Mouse (Mus musculus): ENCODE results near the gene Zbp1.

DNA sequence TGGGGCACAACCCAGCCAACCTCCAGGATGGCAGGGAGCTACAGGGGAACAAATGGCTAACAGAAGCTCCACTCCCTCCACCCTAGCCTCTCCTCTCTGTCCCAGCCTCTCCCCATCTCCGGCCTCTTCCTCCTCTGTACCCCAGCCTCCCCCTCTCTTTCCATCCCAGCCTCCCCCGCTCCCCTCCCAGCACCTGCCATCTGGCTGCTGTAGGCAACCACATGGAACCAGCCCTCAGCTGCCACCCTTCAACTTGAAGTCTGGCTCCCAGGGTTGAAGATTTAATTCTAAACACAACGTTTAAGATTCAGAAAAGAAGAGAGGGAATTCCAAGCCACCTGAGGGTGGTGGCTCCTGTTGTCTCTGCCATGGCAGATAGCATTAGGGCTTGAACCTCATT, 30.7 kb upstream of the Zbp1 start:
- no peak for TF ChIP-seq CTCF (IDR thresholded peaks at IDR 0.05; ENCODE audit: control insufficient read depth, insufficient read depth, low read length)
- no peak for TF ChIP-seq POLR2A (IDR thresholded peaks at IDR 0.05; ENCODE audit: borderline replicate concordance, control insufficient read depth, low read depth, low read length)

Data from bone marrow, adult 2 months (tissue).